Mouse (Mus musculus) MEL (cell line): ENCODE results near the gene Ano10. TPM values are rescaled to one million over a fixed set of nuclear protein-coding genes. Genes with fewer than 3 reads are reported as not detected.

ENCODE experiments used
- DNase-seq: peaks from one replicate; pipeline ENCODE4 v3.0.0; 2011; ENCODE audit warnings: low read depth, low spot score
- H3K27ac ChIP-seq: 2 replicates; pipeline ENCODE4 v1.5.1; 2012; ENCODE audit warnings: low read depth, mild to moderate bottlenecking, control low read depth, low read length, moderate library complexity; ENCODE audit not compliant: control insufficient read depth
- H3K27me3 ChIP-seq, 2 experiments: fragments of 150-350 bp in 1 of 2; sonication (generic) in 1 of 2; 2 replicates each; pipeline ENCODE4 v1.6.1; 2012; ENCODE audit warnings: low read length in 2 of 2, mild to moderate bottlenecking in 2 of 2, improper control_type of control experiment in 1 of 2, moderate library complexity in 1 of 2; ENCODE audit not compliant: insufficient read depth in 2 of 2, control insufficient read depth in 1 of 2
- H3K36me3 ChIP-seq, 2 experiments: 2 replicates each; pipeline ENCODE4 v1.6.1; 2012 to 2014; ENCODE audit warnings: low read length in 2 of 2, improper control_type of control experiment in 1 of 2, inconsistent platforms in 1 of 2, mild to moderate bottlenecking in 1 of 2; ENCODE audit not compliant: insufficient read depth in 2 of 2, control insufficient read depth in 1 of 2
- H3K4me1 ChIP-seq, 2 experiments: fragments of 150-350 bp in 1 of 2; sonication (generic) in 1 of 2; 2 replicates each; pipeline ENCODE4 v1.6.1; 2012; ENCODE audit warnings: low read length in 2 of 2, improper control_type of control experiment in 1 of 2, mild to moderate bottlenecking in 1 of 2; ENCODE audit not compliant: insufficient read depth in 2 of 2, control insufficient read depth in 1 of 2
- H3K4me3 ChIP-seq, 2 experiments: fragments of 150-350 bp in 1 of 2; sonication (generic) in 1 of 2; 2 replicates each; pipeline ENCODE4 v1.5.1; 2012; ENCODE audit warnings: low read depth in 2 of 2, low read length in 2 of 2, mild to moderate bottlenecking in 2 of 2, moderate library complexity in 2 of 2, control low read depth in 1 of 2, improper control_type of control experiment in 1 of 2; ENCODE audit not compliant: control insufficient read depth in 1 of 2, insufficient read depth in 1 of 2
- H3K79me2 ChIP-seq: 2 replicates; pipeline ENCODE4 v1.6.1; 2012; ENCODE audit warnings: mild to moderate bottlenecking, low read length, moderate library complexity; ENCODE audit not compliant: control insufficient read depth, poor library complexity, insufficient read depth
- H3K9ac ChIP-seq: 2 replicates; pipeline ENCODE4 v1.6.1; 2012; ENCODE audit warnings: low read depth, mild to moderate bottlenecking, control low read depth, low read length, moderate library complexity; ENCODE audit not compliant: control insufficient read depth, poor library complexity, severe bottlenecking
- H3K9me3 ChIP-seq: fragments of 150-350 bp; sonication (generic); replicated peaks from 2 replicates; pipeline ENCODE4 v1.6.1; 2012; ENCODE audit warnings: mild to moderate bottlenecking, low read length, improper control_type of control experiment, moderate library complexity; ENCODE audit not compliant: insufficient read depth
- E2F4 ChIP-seq: IDR thresholded peaks from 2 replicates; pipeline ENCODE4 v1.6.1; 2011; ENCODE audit warnings: low read depth, low read length, improper control_type of control experiment, borderline replicate concordance
- ELF1 ChIP-seq: IDR thresholded peaks from 2 replicates; pipeline ENCODE4 v1.6.1; 2014; ENCODE audit warnings: low read depth, mild to moderate bottlenecking, inconsistent platforms, low read length, improper control_type of control experiment, moderate library complexity
- EP300 ChIP-seq, 2 experiments: IDR thresholded peaks; 2 replicates each; pipeline ENCODE4 v1.6.1; 2011; ENCODE audit warnings: improper control_type of control experiment in 2 of 2, low read length in 2 of 2, low read depth in 1 of 2, mild to moderate bottlenecking in 1 of 2
- GABPA ChIP-seq: IDR thresholded peaks from 2 replicates; pipeline ENCODE4 v1.6.1; 2012; ENCODE audit warnings: low read depth, mild to moderate bottlenecking, inconsistent platforms, low read length, improper control_type of control experiment, moderate library complexity
- GATA1 ChIP-seq: IDR thresholded peaks from 2 replicates; pipeline ENCODE4 v1.6.1; 2011; ENCODE audit warnings: low read depth, low read length, improper control_type of control experiment
- JUND ChIP-seq: IDR thresholded peaks from 2 replicates; pipeline ENCODE4 v1.6.1; 2011; ENCODE audit warnings: low read depth, mild to moderate bottlenecking, improper control_type of control experiment, low read length
- KAT2A ChIP-seq: conservative IDR thresholded peaks from 2 replicates; pipeline ENCODE4 v1.6.1; 2012; ENCODE audit warnings: low read depth, low read length, improper control_type of control experiment, inconsistent platforms
- MAZ ChIP-seq: IDR thresholded peaks from 2 replicates; pipeline ENCODE4 v1.6.1; 2012; ENCODE audit warnings: low read depth, mild to moderate bottlenecking, inconsistent platforms, low read length, improper control_type of control experiment
- MEF2A ChIP-seq: IDR thresholded peaks from 2 replicates; pipeline ENCODE4 v1.6.1; 2014; ENCODE audit warnings: low read depth, mild to moderate bottlenecking, inconsistent platforms, low read length, improper control_type of control experiment; ENCODE audit not compliant: poor library complexity, insufficient replicate concordance, severe bottlenecking; ENCODE audit errors: extremely low read depth
- MXI1 ChIP-seq: IDR thresholded peaks from 2 replicates; pipeline ENCODE4 v1.6.1; 2011; ENCODE audit warnings: mild to moderate bottlenecking, low read depth, low read length, improper control_type of control experiment
- MYC ChIP-seq: IDR thresholded peaks from 2 replicates; pipeline ENCODE4 v1.6.1; 2011; ENCODE audit warnings: low read depth, mild to moderate bottlenecking, low read length, improper control_type of control experiment, moderate library complexity
- NRF1 ChIP-seq: IDR thresholded peaks from 2 replicates; pipeline ENCODE4 v1.6.1; 2014; ENCODE audit warnings: low read depth, mild to moderate bottlenecking, inconsistent platforms, low read length, improper control_type of control experiment, moderate library complexity; ENCODE audit not compliant: poor library complexity, insufficient read depth, severe bottlenecking
- POLR2AphosphoS2 ChIP-seq: IDR thresholded peaks from 2 replicates; pipeline ENCODE4 v1.6.1; 2011; ENCODE audit warnings: low read length, improper control_type of control experiment
- RCOR1 ChIP-seq: IDR thresholded peaks from 2 replicates; pipeline ENCODE4 v1.6.1; 2012; ENCODE audit warnings: low read depth, mild to moderate bottlenecking, inconsistent platforms, low read length, improper control_type of control experiment
- SIN3A ChIP-seq: IDR thresholded peaks from 2 replicates; pipeline ENCODE4 v1.6.1; 2012; ENCODE audit warnings: low read length, improper control_type of control experiment, inconsistent platforms
- SMC3 ChIP-seq: IDR thresholded peaks from 2 replicates; pipeline ENCODE4 v1.6.1; 2011; ENCODE audit warnings: low read depth, low read length, improper control_type of control experiment
- TAL1 ChIP-seq: IDR thresholded peaks from 2 replicates; pipeline ENCODE4 v1.6.1; 2012; ENCODE audit warnings: mild to moderate bottlenecking, inconsistent platforms, low read length, moderate library complexity, mixed read lengths
- USF1 ChIP-seq: IDR thresholded peaks from 2 replicates; pipeline ENCODE4 v1.6.1; 2014; ENCODE audit warnings: low read depth, mild to moderate bottlenecking, inconsistent platforms, low read length, improper control_type of control experiment, moderate library complexity
- ZKSCAN1 ChIP-seq: IDR thresholded peaks from 2 replicates; pipeline ENCODE4 v1.6.1; 2012; ENCODE audit warnings: low read depth, mild to moderate bottlenecking, inconsistent platforms, low read length, improper control_type of control experiment, moderate library complexity
- polyA plus RNA-seq, 2 experiments: library from polyadenylated mRNA; stranded (reverse) in 1 of 2; unstranded in 1 of 2; fragments of >175 nt in 1 of 2; fragments of >200 nt in 1 of 2; gene quantifications; 2 replicates each; pipeline versions ENCODE4 v1.2.1 to v1.2.4; 2012; ENCODE audit warnings: low replicate concordance in 2 of 2, low read depth in 1 of 2; ENCODE audit not compliant: insufficient read length in 2 of 2, insufficient read depth in 1 of 2, missing spikeins in 1 of 2
- total RNA-seq: library from RNA; depleted of rRNA; stranded (reverse); fragments of 300-350 nt; gene quantifications from 2 replicates; pipeline ENCODE4 v1.2.3, GENCODE M21; 2012; rRNA removed

The Ano10 gene
- total RNA-seq (0.29 and 0.54 TPM in 2 replicates), polyA plus RNA-seq (1 to 10 TPM in 1 of 2 experiments, not detected in 1; 3.1 TPM)

DNA sequence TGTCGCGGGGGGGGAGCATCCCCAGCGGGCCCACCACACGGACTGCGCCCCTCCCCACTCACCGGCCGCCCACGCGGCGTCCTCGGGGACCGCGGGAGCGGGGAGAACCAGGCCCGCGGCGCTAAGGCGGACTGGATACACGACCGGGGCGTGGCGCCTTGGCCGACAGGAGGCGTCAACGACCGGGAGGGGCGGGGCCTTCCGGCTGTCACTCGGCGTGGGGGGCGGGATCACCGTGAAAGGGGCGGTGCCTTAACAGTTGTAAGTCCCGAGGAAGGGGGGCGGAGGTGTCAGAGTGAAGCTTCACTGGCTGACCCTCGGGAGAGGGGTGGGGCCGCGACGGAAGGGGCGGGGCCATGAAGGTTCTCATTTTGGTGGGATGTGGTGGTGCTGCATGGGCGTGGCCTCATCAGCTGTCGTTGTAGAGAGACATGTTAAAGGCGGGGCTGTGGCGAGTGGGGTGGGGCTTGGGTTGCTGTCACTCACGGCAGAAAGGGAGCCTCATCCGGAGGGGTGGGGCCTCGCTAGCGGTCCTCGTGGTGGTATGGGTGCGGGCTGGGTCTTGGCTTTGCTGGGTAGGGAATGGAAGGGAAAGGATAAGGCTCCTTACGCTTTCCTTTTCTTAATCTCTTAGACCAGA lies at the start of gene Ano10:
TSS of gene Ano10 (minus strand) at position 182 of the 640 bp plus-strand sequence.
- Histone ChIP-seq H3K36me3 (peaks cover 0 to 2% of the 10 kb centered on the region in 2 experiments; a peak in 1 of 4 replicates), H3K9ac (peak within 1 kb of the TSS; percentile 52), H3K27ac (no peak within 1 kb of the TSS), H3K27me3 (peaks cover 4 to 7% of the 10 kb centered on the region in 2 experiments), H3K79me2 (no peaks in the 10 kb centered on the region; the same call in 1 of the 2 replicates), H3K4me1 (peaks cover 0 to 2% of the 10 kb centered on the region in 2 experiments; a peak in 1 of 4 replicates), H3K4me3 (peak within 1 kb of the TSS; percentile 52 to 78)
- DNase-seq, result peak; percentile 98
- TF ChIP-seq ELF1 (no peak), SMC3 (no peak), NRF1 (no peak), EP300 (IDR thresholded peaks at IDR 0.05; ENCODE audit: low read depth in 1 of 2, low read length in 2 of 2) (no peak), KAT2A (no peak), JUND (no peak), E2F4 (no peak), MEF2A (no peak), MXI1 (peak; percentile 18), ZKSCAN1 (no peak), MYC (peak; percentile 53; the same call in 1 of the 2 replicates)
- TF ChIP-seq, all 39 proteins: peak for 2
- no peaks in the 10 kb centered on the region for H3K9me3 ChIP-seq

DNA sequence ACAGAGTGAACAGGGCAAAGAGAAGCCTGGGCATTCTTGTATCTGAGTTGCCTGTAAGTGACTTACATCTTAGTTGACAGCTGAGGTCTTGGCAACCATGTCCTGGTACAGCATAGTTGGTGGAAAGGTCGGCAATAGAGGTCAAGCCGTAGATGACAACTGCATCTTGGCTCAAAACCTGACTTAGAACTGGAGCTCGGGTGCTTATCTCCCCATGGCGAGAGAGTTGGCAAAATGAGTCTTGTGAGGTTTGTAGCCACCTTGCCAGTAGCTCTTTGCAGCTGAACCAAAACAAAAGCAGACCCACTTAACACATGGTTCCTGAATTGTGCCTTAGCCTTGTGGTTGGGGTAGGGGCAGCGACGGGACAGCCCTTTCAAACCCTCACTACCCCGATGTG lies 49.2 kb upstream of the Ano10 start:
- Histone ChIP-seq H3K9me3 (no peaks in the 10 kb centered on the region), H3K79me2 (no peaks in the 10 kb centered on the region), H3K9ac (no peak overlapping the region), H3K4me3 (no peak overlapping the region), H3K36me3 (peaks cover 0 to 9% of the 10 kb centered on the region in 2 experiments; a peak in 2 of 4 replicates), H3K27ac (no peak overlapping the region), H3K27me3 (no peaks in the 10 kb centered on the region; a peak in 2 of 4 replicates), H3K4me1 (peaks cover 6 to 10% of the 10 kb centered on the region in 2 experiments)
- no peak for TF ChIP-seq GATA1
- TF ChIP-seq GABPA, result no peak
- no peak for TF ChIP-seq MXI1
- TF ChIP-seq USF1, result no peak
- TF ChIP-seq RCOR1, result no peak
- no peak for TF ChIP-seq NRF1
- no peak for TF ChIP-seq EP300 (IDR thresholded peaks at IDR 0.05; ENCODE audit: low read depth in 1 of 2, low read length in 2 of 2)
- no peak for TF ChIP-seq TAL1
- no peak for TF ChIP-seq E2F4
- TF ChIP-seq MAZ, result no peak
- TF ChIP-seq SMC3, result no peak
- no peak for TF ChIP-seq JUND
- TF ChIP-seq POLR2AphosphoS2, result no peak
- no peak for TF ChIP-seq SIN3A
- no peak for TF ChIP-seq MYC
- DNase-seq, result no peak
